Mouse (Mus musculus) heart, embryonic 10.5 days (tissue): ENCODE measurements around the gene C130050O18Rik. TPM values are rescaled to one million over a fixed set of nuclear protein-coding genes. Genes with fewer than 3 reads are reported as not detected.

Source experiments
- DNase-seq: peaks from one replicate; pipeline ENCODE4 v3.0.0-alpha.2; 2017; ENCODE audit warnings: low spot score
- H3K27ac ChIP-seq: fragments of 300-500 bp; sonication (generic); 2 replicates; pipeline ENCODE4 v1.5.1; 2016; ENCODE audit warnings: mild to moderate bottlenecking
- H3K27me3 ChIP-seq: fragments of 300-500 bp; sonication (generic); 2 replicates; pipeline ENCODE4 v1.6.1; 2016; ENCODE audit warnings: mild to moderate bottlenecking; ENCODE audit not compliant: poor library complexity, insufficient read depth, severe bottlenecking
- H3K36me3 ChIP-seq: fragments of 300-500 bp; sonication (generic); 2 replicates; pipeline ENCODE4 v1.6.1; 2016; ENCODE audit warnings: mild to moderate bottlenecking, moderate library complexity
- H3K4me1 ChIP-seq: fragments of 300-500 bp; sonication (generic); 2 replicates; pipeline ENCODE4 v1.6.1; 2016; ENCODE audit warnings: mild to moderate bottlenecking
- H3K4me3 ChIP-seq: fragments of 300-500 bp; sonication (generic); 2 replicates; pipeline ENCODE4 v1.5.1; 2016; ENCODE audit warnings: mild to moderate bottlenecking, moderate library complexity
- H3K9me3 ChIP-seq: fragments of 300-500 bp; sonication (generic); 2 replicates; pipeline ENCODE4 v1.6.1; 2016; ENCODE audit warnings: mild to moderate bottlenecking, moderate library complexity
- whole genome bisulfite sequencing: fragments of 180-500 bp; shearing (Covaris S2); methylation state at CpG from one replicate; pipeline ENCODE4 v1.1.7; 2016; 5-methylcytosine and 5-hydroxymethylcytosine counted together
- polyA plus RNA-seq: library from polyadenylated mRNA; unstranded; fragments of >200 nt; fragmentation: Nextera tagmentation; extraction: Ambion mirVana; gene quantifications from 2 replicates; pipeline ENCODE4 v1.2.1, GENCODE M21; 2016

Gene C130050O18Rik
- polyA plus RNA-seq, 1 experiment from 2014 or later: 0.45 TPM

DNA sequence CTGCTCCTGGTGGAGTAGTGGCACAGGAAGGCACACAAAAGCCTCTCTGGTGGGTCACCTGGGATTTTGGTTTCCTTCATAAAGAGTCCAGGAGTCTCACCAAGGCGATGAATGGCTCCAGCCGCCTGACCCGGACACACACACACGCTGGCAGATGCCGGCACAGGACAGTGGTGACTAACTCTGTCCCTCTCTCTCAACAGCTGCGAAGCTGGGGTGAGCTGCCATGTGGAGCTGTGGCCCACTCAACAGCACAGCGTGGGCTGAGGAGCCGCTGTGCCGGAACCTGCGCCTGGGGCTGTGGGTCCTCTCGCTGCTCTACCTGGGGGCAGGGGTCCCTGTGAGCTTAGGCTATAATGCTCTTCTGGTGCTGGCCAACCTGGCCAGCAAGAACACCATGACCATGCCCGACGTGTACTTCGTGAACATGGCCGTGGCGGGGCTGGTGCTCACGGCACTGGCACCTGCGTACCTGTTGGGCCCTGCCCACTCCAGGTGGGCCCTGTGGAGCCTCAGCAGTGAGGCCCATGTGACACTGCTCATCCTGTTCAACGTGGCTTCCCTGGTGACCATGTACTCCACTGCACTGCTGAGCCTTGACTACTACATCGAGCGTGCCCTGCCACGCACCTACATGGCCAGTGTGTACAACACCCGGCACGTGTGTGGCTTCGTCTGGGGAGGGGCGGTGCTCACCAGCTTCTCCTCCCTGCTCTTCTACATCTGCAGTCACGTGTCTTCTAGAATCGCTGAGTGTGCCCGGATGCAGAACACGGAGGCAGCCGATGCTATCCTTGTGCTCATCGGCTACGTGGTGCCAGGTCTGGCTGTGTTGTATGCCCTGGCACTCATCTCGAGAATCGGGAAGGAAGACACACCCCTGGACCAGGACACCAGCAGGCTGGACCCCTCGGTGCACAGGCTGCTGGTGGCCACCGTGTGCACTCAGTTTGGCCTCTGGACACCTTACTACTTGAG lies 12.6 kb upstream of the C130050O18Rik start:
- 91% methylated on average over 37 of the region's 37 CpGs for WGBS
- Histone ChIP-seq H3K9me3 (no peaks in the 10 kb centered on the region), H3K27me3 (peaks cover 8% of the 10 kb centered on the region; the same call in 1 of the 2 replicates), H3K4me1 (peaks cover 51% of the 10 kb centered on the region), H3K36me3 (peaks cover 13% of the 10 kb centered on the region), H3K27ac (no peak overlapping the region; the same call in 1 of the 2 replicates), H3K4me3 (no peak overlapping the region)
- no peak for DNase-seq

GRCm38 (mm10) chr5:139393197-139393588 lies 11.9 kb upstream of the C130050O18Rik start:
- WGBS: 88% methylated on average over 16 of the region's 16 CpGs
- no peak overlapping the region for H3K4me3 ChIP-seq
- peaks cover 8% of the 10 kb centered on the region; the same call in 1 of the 2 replicates for H3K27me3 ChIP-seq
- no peaks in the 10 kb centered on the region for H3K9me3 ChIP-seq
- H3K27ac ChIP-seq: no peak overlapping the region
- H3K4me1 ChIP-seq: peaks cover 51% of the 10 kb centered on the region
- DNase-seq: no peak
- peaks cover 13% of the 10 kb centered on the region for H3K36me3 ChIP-seq

GRCm38 (mm10) chr5:139394399-139394798 lies 10.7 kb upstream of the C130050O18Rik start:
- Histone ChIP-seq H3K9me3 (no peaks in the 10 kb centered on the region), H3K36me3 (peaks cover 13% of the 10 kb centered on the region), H3K4me3 (no peak overlapping the region), H3K27me3 (peaks cover 8% of the 10 kb centered on the region; the same call in 1 of the 2 replicates), H3K4me1 (peaks cover 47% of the 10 kb centered on the region), H3K27ac (0 out of 2 replicates have a peak overlapping the region, but pooled peaks have one; percentile 48)
- 58% methylated on average over 7 of the region's 7 CpGs for WGBS
- DNase-seq: no peak

DNA sequence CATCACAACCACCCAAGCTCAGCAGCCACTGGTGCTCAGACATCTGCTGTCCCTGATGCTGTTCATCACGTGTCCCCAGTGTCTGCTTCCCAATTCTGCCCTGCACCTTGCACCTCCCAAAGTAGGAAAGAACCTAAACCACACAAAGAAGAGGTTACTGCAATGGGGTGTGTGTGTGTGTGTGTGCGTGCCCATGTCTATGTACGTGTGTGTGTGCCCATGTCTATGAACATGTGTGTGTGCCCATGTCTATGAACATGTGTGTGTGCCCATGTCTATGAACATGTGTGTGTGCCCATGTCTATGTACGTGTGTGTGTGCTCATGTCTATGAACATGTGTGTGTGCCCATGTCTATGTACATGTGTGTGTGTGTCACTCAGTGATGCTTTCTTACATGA lies 9.6 kb upstream of the C130050O18Rik start:
- DNase-seq: no peak
- peaks cover 13% of the 10 kb centered on the region for H3K36me3 ChIP-seq
- WGBS: 90% methylated on average over 4 of the region's 4 CpGs
- peaks cover 12% of the 10 kb centered on the region; the same call in 1 of the 2 replicates for H3K27me3 ChIP-seq
- H3K27ac ChIP-seq: no peak overlapping the region
- H3K9me3 ChIP-seq: no peaks in the 10 kb centered on the region
- H3K4me1 ChIP-seq: peaks cover 39% of the 10 kb centered on the region
- H3K4me3 ChIP-seq: no peak overlapping the region

DNA sequence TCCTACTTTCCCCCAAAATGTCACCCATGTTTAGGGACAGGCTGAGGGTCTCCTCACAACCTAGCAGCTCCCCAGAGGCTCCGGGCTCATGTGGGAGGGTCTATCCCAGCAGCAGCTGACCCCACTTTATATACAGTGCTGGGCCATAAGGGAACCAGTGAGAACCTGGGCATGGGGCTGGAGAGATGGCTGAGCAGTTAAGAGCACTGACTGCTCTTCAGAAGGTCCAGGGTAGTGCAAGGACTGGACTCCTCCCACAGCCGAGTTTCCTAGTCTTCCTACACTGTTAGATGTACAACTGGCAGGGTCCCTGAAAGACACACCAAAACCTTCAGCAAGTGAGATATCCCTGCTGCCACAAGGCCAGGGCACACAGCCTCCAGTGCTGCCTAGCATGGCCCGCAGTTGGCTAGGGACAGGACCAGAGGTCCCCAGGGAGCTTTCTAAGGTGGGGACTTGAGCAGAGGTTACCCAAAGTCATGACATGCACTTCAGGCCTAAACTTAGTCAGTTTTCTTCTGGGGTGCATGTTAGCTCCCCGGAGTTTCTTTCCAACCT lies 7.6 kb upstream of the C130050O18Rik start:
- peaks cover 30% of the 10 kb centered on the region for H3K4me1 ChIP-seq
- H3K36me3 ChIP-seq: peaks cover 11% of the 10 kb centered on the region
- H3K27ac ChIP-seq: peak overlapping the region; percentile 12; the same call in 1 of the 2 replicates
- WGBS: 85% methylated on average over 4 of the region's 4 CpGs
- H3K4me3 ChIP-seq: no peak overlapping the region
- H3K27me3 ChIP-seq: peaks cover 12% of the 10 kb centered on the region; the same call in 1 of the 2 replicates
- DNase-seq: no peak
- no peaks in the 10 kb centered on the region for H3K9me3 ChIP-seq

GRCm38 (mm10) chr5:139397959-139398753 lies 6.9 kb upstream of the C130050O18Rik start:
- Histone ChIP-seq H3K27me3 (0 out of 2 replicates have a peak, but pooled peaks cover 10% of the 10 kb centered on the region), H3K27ac (peak overlapping the region; percentile 39; the same call in 1 of the 2 replicates), H3K4me1 (peaks cover 30% of the 10 kb centered on the region), H3K4me3 (no peak overlapping the region), H3K9me3 (no peaks in the 10 kb centered on the region), H3K36me3 (peaks cover 4% of the 10 kb centered on the region)
- 21% methylated on average over 5 of the region's 5 CpGs for WGBS
- peak; percentile 94 for DNase-seq

DNA sequence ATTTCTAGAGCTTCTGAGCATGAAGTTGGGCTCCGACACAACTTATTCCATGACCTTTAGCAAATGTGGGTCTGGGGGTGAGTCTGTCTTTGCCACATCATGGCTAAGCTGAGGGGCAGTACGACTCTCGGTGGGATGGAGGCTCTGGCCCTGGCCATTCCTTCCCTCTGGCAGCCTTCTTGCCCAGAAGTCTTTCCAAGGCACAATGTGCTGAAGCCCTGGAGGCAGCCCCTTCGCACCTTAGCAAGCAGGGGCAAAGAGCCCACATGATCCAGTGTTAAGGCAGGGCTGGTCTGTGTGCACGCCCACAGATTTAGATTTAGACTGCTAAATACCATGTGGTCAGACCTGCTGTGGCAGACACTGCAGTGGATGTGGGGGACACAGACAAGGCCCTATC lies 6.3 kb upstream of the C130050O18Rik start:
- Histone ChIP-seq H3K36me3 (no peaks in the 10 kb centered on the region), H3K27me3 (peaks cover 10% of the 10 kb centered on the region; the same call in 1 of the 2 replicates), H3K9me3 (no peaks in the 10 kb centered on the region), H3K4me3 (no peak overlapping the region), H3K4me1 (peaks cover 33% of the 10 kb centered on the region), H3K27ac (0 out of 2 replicates have a peak overlapping the region, but pooled peaks have one; percentile 12)
- 74% methylated on average over 5 of the region's 5 CpGs for WGBS
- DNase-seq: no peak

DNA sequence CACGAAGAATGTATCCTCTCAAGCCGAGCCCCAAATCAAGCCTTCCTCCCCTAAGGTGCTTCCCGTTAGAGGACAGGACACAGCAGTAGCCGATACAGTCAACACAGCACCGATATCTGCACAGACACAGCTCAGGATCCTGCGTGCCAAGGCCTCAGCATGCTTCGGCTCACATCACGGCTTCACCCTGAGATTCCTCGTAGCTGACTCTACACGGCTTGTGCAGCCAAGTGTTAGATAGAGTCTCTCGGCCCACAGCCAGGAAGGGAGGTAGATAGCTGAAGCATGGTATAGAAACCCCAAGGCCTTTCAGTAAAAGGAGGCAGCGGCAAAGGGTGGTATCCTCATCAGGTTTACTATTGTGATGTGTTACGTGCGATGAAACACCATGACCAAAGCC lies 5.1 kb upstream of the C130050O18Rik start:
- Histone ChIP-seq H3K36me3 (no peaks in the 10 kb centered on the region), H3K27ac (no peak overlapping the region), H3K4me3 (no peak overlapping the region), H3K4me1 (peaks cover 36% of the 10 kb centered on the region), H3K27me3 (peaks cover 19% of the 10 kb centered on the region; the same call in 1 of the 2 replicates), H3K9me3 (no peaks in the 10 kb centered on the region)
- 85% methylated on average over 14 of the region's 14 CpGs for WGBS
- DNase-seq: no peak

DNA sequence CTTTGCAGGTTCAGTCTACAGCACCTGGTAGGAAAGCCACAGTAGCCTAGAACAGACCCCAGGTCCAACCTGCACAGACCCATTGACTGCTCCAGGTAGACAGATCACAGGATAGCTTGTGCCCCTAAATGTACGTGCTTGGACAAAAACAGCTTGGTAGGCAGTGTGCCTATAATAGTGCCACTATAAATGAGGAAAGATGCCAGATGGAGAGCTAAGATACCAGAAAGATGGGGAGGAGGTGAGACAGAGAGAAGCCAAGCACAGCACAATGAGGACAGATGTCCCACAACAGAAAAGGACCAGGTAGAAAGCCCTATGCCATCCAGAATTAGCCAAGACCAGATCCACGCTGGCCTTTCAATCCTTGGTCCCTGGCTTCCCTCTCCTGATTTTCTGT lies 3.0 kb upstream of the C130050O18Rik start:
- Histone ChIP-seq H3K27me3 (peaks cover 27% of the 10 kb centered on the region), H3K4me1 (peaks cover 52% of the 10 kb centered on the region), H3K36me3 (no peaks in the 10 kb centered on the region), H3K27ac (no peak overlapping the region), H3K9me3 (no peaks in the 10 kb centered on the region), H3K4me3 (no peak overlapping the region)
- 95% methylated on average over 2 of the region's 2 CpGs for WGBS
- no peak for DNase-seq

GRCm38 (mm10) chr5:139403692-139404260 lies 1.3 kb upstream of the C130050O18Rik start:
- no peaks in the 10 kb centered on the region for H3K9me3 ChIP-seq
- H3K27ac ChIP-seq: 0 out of 2 replicates have a peak overlapping the region, but pooled peaks have one; percentile 13
- H3K4me3 ChIP-seq: no peak overlapping the region
- DNase-seq: no peak
- WGBS: 89% methylated on average over 8 of the region's 8 CpGs
- H3K4me1 ChIP-seq: peaks cover 37% of the 10 kb centered on the region
- no peaks in the 10 kb centered on the region for H3K36me3 ChIP-seq
- H3K27me3 ChIP-seq: peaks cover 34% of the 10 kb centered on the region

- DNase-seq: no peak
- 78% methylated on average over 7 of the region's 7 CpGs for WGBS
- no peaks in the 10 kb centered on the region for H3K9me3 ChIP-seq
- H3K36me3 ChIP-seq: no peaks in the 10 kb centered on the region
- peaks cover 31% of the 10 kb centered on the region for H3K27me3 ChIP-seq
- H3K4me1 ChIP-seq: peaks cover 49% of the 10 kb centered on the region
- no peak overlapping the region for H3K4me3 ChIP-seq
- H3K27ac ChIP-seq: peak overlapping the region; percentile 48
These were observed 398 bp downstream of the C130050O18Rik start for GRCm38 (mm10) chr5:139405478-139405877.

- peak overlapping the region; percentile 48; the same call in 1 of the 2 replicates for H3K27ac ChIP-seq
- WGBS: 51% methylated on average over 3 of the region's 3 CpGs
- peaks cover 32% of the 10 kb centered on the region for H3K27me3 ChIP-seq
- H3K9me3 ChIP-seq: no peaks in the 10 kb centered on the region
- DNase-seq: no peak
- peaks cover 54% of the 10 kb centered on the region for H3K4me1 ChIP-seq
- no peak overlapping the region for H3K4me3 ChIP-seq
- no peaks in the 10 kb centered on the region for H3K36me3 ChIP-seq
These were observed 873 bp downstream of the C130050O18Rik start for GRCm38 (mm10) chr5:139405953-139406352.
